Mouse (Mus musculus) frontal cortex, postnatal 36 days (tissue): Measurements from ENCODE around the gene Gm28035.

Experiments
- DNase-seq, 2 experiments: peaks; one replicate each; pipeline ENCODE4 v3.0.0; 2022; ENCODE audit warnings: low spot score in 2 of 2

The Gm28035 gene

GRCm38 (mm10) chr2:30238906-30239465 is 1.4 kb upstream of the Gm28035 start:
- DNase-seq: no peak

DNA sequence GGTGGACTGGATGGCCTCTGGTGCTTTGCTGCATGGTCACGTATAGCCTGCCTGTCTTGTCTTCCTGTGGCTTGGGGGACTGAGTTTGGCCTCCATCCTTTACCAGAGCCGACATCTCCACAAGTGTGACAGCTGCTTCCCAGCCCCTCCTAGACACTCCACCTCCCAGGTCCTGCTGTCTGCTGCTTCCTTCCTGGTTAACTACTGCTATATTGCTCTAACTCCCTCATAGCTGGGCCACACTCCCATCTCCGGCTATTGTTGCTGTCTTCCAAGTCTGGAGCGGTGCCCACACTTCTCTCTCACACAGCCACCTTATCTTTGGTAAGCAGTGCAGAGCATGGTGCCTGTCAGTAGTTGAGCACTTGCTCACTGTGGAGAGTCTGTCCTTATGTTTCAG is 590 bp upstream of the Gm28035 start:
- no peak for DNase-seq

DNA sequence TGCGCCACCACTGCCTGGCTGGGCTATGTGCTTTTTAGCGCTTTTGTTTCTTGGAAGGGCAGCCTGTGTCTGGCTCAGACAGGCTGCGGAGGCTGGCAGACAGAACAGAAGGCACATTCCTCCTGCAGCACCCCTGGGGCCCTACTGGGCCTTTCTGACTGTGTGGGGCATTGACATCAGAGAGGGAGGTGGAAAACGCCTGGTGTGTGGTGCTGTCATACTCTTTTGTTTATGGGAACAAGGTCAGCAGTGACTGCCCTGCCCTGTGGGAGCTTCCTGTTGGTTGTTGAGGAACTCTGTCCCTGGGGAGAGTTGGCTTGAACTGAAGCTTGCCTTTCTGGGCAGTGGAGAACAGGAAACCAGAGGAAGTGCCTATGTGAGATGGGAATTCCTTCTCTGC is 2.1 kb downstream of the Gm28035 start:
- DNase-seq: no peak

GRCm38 (mm10) chr2:30243391-30243790 is 3.0 kb downstream of the Gm28035 start:
- no peak for DNase-seq

DNA sequence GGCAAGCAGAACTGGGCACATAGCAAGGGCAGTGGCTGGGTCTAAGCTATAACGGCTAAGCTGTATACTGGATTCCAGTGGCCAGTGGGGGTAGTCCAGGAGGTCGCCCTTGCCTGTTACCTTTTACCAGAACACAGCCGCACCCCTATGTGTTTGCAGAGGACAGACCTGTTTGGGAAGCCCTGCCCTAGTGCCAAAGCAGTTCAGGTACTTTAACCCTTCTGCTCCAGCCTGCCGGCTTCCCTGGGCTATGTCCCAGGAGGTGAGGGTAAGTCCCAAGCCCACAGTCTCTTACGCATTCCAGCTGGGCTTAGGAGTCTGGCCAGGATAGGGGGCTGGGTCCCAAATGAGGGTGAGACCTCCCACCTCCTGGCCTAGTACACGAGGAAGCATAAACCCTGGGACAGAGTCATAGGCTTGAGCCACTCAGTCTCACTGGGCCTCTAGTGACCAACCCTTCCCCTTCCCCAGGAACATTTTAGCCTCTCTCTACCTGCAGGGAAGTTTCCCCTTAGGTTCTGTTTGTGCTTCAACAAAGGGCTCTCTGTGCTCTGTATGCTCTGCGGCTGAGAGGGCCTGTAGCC is 4.3 kb downstream of the Gm28035 start:
- DNase-seq: no peak

- DNase-seq: no peak
Observed at GRCm38 (mm10) chr2:30247036-30247435, 6.7 kb downstream of the Gm28035 start.

- DNase-seq: no peak
Observed at GRCm38 (mm10) chr2:30247681-30248080, 7.3 kb downstream of the Gm28035 start.

DNA sequence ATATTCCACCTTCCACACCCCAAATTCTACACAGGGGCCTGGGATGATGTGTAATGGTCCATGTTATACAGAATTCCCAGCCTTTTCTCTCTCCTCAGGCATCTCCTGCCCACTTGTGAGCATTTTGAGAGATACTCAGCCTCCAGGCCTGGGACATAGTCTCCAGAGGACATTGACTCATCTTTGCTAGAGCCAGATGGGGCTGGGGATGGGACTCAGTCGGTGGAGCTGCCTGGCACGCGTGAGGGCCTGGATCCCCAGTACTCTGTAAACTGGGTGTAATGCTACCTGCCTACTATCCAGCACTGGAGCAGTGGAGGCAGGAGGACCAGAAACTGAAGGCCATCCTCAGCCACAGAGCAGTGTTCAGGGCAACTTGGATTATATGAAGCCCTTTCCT is 8.8 kb downstream of the Gm28035 start:
- no peak for DNase-seq

- no peak for DNase-seq
Observed at GRCm38 (mm10) chr2:30250166-30251128, 10.1 kb downstream of the Gm28035 start.

- DNase-seq: no peak
Observed at GRCm38 (mm10) chr2:30251417-30252104, 11.2 kb downstream of the Gm28035 start.

DNA sequence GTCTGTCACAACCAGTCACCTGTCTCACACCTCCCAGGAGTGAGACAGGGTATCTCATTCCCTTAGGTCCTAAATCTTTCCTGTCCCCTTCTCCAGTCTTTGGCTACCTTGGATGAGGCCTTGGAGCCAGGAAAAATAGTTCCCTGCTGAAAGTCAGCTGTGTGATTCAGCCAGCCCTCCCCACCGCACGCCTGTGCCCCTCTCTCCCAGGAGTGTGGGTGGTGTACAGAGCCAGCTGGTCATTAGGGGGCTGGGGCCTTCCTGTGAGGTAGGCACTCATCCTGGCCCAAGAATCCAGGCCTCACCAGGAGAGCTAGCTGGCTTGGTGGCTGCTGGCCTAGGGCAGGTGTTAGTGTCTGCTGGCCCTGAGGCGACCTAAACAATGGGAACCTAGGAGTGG is 12.2 kb downstream of the Gm28035 start:
- no peak for DNase-seq

DNA sequence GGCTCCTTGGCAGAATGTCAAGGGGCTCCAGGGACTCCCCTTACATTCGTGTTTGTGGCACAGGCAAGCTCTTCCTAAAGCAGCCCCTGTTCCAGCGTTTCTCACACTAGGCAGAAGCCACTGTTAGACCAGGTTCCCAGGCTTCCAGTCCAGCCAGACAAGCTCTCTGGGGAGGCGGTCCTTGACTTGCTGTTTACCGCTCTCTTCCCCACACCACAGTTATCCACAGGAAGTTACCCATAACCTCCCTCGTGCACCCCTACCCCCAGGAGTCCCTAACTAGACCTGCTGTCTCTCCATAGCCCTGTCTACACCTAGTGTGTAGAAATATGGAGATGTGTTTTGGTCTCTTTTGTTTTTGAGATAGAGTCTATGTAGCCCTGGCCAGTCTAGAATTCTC is 13.4 kb downstream of the Gm28035 start:
- no peak for DNase-seq

GRCm38 (mm10) chr2:30255631-30256395 is 15.4 kb downstream of the Gm28035 start:
- no peak for DNase-seq

DNA sequence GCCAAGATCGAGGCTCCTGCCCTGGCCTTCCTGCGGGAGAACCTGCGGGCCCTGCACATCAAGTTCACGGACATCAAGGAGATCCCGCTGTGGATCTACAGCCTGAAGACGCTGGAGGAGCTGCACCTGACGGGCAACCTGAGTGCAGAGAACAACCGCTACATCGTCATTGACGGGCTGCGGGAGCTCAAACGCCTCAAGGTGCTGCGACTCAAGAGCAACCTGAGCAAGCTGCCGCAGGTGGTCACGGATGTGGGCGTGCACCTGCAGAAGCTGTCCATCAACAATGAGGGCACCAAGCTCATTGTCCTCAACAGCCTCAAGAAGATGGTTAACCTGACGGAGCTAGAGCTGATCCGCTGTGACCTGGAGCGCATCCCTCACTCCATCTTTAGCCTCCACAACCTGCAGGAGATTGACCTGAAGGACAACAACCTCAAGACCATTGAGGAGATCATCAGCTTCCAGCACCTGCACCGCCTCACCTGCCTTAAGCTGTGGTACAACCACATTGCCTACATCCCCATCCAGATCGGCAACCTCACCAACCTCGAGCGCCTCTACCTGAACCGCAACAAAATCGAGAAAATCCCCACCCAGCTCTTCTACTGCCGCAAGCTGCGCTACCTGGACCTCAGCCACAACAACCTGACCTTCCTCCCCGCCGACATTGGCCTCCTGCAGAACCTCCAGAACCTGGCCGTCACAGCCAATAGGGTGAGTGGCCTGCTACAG is 16.4 kb downstream of the Gm28035 start:
- DNase-seq: no peak

GRCm38 (mm10) chr2:30257699-30258460 is 17.5 kb downstream of the Gm28035 start:
- no peak for DNase-seq

GRCm38 (mm10) chr2:30258600-30258999 is 18.2 kb downstream of the Gm28035 start:
- DNase-seq: no peak

- no peak for DNase-seq
Observed at GRCm38 (mm10) chr2:30259131-30260064, 19.0 kb downstream of the Gm28035 start.

DNA sequence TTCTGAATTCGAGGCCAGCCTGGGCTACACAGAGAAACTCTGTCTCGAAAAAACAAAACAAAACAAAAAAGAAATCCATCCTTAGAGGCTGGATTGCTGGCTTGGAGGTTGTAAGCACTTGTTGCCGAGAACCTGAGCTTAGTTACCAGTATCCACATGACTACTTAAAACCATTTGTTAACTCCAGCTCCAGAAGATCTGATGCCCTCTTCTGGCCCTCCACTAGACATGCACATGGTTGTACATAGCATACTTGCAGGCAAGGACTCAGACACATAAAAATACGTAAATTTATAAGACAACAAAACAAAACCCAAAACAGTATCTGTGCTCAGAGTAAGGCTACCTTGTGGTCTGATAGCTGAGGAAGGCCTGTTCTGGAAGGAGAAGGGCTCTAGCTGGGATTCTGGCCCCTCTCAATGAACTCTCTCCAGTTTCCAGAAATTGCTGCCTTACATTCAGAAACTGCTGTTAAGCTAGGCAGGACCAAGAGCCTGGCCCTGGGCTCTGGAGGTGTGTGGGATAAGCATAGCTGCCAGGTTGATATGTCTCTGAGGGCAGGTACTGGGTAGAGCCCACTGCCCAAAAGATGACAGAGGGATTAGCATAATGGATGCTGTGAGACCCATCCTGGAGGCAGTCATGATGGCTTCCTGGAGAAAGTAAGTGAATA is 20.8 kb downstream of the Gm28035 start:
- no peak for DNase-seq
